Mouse (Mus musculus): ENCODE results near the gene Gm1140. TPM values are rescaled to one million over a fixed set of nuclear protein-coding genes. Genes with fewer than 3 reads are reported as not detected.

Gm1140 gene
- total RNA-seq (2023), result not detected

DNA sequence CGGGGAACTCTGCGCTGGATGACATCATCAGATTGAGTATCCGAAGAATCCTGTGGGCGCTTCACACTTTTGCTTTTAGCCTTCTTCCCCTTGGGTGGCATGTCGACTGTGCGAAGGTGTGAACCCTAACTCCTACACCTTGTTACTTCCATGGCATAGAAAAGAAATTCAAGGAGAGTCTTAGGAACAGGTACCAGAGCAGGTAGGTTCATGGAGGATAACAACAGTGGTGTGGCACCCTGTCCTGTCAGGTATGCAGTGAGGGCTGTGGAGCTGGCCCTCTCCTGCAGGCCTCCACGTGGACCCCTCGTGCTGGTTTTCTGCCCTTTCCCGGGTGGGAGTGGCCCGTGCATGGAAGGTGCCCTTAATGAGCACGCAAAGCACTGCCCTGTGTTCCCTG is at the start of gene Gm1140:
Gm1140 (minus strand) TSS at position 101 of the 400 bp plus-strand sequence.

DNA sequence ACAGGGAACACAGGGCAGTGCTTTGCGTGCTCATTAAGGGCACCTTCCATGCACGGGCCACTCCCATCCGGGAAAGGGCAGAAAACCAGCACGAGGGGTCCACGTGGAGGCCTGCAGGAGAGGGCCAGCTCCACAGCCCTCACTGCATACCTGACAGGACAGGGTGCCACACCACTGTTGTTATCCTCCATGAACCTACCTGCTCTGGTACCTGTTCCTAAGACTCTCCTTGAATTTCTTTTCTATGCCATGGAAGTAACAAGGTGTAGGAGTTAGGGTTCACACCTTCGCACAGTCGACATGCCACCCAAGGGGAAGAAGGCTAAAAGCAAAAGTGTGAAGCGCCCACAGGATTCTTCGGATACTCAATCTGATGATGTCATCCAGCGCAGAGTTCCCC is 2.0 kb upstream of the Gm1140 start, which contains the start of gene Gm14692:
Gm14692 (plus strand) TSS at position 301 of the 400 bp plus-strand sequence.

Other genes starting within 250 kb of the Gm1140 start
- gene Gm14692, start 2.1 kb upstream of the Gm1140 start, total RNA-seq (2023), result not detected
- gene 4933436I01Rik, start 227.9 kb upstream of the Gm1140 start, total RNA-seq (2023), result not detected

All from B cell, adult 67 days (primary cell).